Mouse (Mus musculus): ENCODE data around the gene Camk1d. TPM values are rescaled to one million over a fixed set of nuclear protein-coding genes. Genes with fewer than 3 reads are reported as not detected.

The Camk1d gene
- polyA plus RNA-seq, 1 experiment: 1.4 TPM

DNA sequence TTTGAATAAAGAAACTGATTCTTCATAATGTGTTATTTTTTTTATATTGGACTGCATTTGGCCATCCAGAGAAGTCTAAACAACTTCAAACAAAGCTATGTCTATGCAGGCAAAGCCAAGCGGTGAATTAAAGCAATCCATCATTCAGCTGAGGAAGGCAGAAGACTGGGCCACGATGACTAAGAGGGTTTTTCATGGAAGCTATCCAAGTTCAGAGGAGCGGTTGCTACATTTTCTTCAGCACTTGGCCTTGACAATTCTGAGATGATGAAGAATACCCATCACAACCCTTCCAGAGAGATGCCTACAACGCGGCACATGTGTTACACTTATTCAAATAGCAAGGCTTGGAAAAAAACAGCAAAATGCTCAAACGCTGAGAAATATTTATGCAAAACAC lies 65.6 kb downstream of the Camk1d start:
- H3K4me3 ChIP-seq (ENCODE audit: control insufficient read depth, low read depth, low read length): no peak overlapping the region
- no peaks in the 10 kb centered on the region for H3K36me3 ChIP-seq (ENCODE audit: control insufficient read depth, insufficient read depth, low read length)
- no peaks in the 10 kb centered on the region for H3K27me3 ChIP-seq (ENCODE audit: control insufficient read depth, insufficient read depth, low read length)
- TF ChIP-seq POLR2A (IDR thresholded peaks at IDR 0.05; ENCODE audit: control insufficient read depth, low read depth, low read length) (no peak), CTCF (IDR thresholded peaks at IDR 0.05; ENCODE audit: control insufficient read depth, insufficient read depth, insufficient replicate concordance, low read depth, low read length) (no peak)
- H3K4me1 ChIP-seq (ENCODE audit: control insufficient read depth, insufficient read depth, low read length): no peaks in the 10 kb centered on the region
- no peak overlapping the region for H3K27ac ChIP-seq (ENCODE audit: control insufficient read depth, insufficient read depth, low read depth, low read length)

DNA sequence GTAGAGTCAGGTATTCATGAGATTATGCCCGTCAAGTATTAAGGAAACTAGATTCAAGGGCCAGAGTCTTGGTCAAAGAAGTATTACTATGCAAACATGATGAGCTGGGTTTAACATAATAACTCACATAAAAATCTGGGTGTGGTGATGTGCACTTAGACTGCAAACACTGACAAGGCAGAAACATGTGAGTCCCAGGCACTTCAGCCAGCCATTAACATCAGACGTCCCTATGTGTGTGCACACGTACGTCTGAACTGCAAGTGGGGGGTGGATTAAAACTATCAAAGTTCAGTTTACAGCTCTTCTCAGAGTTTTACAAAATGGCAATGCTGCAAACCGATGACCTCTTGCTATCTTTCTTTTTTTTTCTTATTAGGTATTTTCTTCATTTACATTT lies 68.0 kb downstream of the Camk1d start:
- TF ChIP-seq POLR2A (IDR thresholded peaks at IDR 0.05; ENCODE audit: control insufficient read depth, low read depth, low read length): no peak
- no peak for TF ChIP-seq CTCF (IDR thresholded peaks at IDR 0.05; ENCODE audit: control insufficient read depth, insufficient read depth, insufficient replicate concordance, low read depth, low read length)
- Histone ChIP-seq H3K4me3 (ENCODE audit: control insufficient read depth, low read depth, low read length) (no peak overlapping the region), H3K27ac (ENCODE audit: control insufficient read depth, insufficient read depth, low read depth, low read length) (no peak overlapping the region), H3K4me1 (ENCODE audit: control insufficient read depth, insufficient read depth, low read length) (0 out of 2 replicates have a peak, but pooled peaks cover 2% of the 10 kb centered on the region), H3K27me3 (ENCODE audit: control insufficient read depth, insufficient read depth, low read length) (no peaks in the 10 kb centered on the region), H3K36me3 (ENCODE audit: control insufficient read depth, insufficient read depth, low read length) (no peaks in the 10 kb centered on the region)

DNA sequence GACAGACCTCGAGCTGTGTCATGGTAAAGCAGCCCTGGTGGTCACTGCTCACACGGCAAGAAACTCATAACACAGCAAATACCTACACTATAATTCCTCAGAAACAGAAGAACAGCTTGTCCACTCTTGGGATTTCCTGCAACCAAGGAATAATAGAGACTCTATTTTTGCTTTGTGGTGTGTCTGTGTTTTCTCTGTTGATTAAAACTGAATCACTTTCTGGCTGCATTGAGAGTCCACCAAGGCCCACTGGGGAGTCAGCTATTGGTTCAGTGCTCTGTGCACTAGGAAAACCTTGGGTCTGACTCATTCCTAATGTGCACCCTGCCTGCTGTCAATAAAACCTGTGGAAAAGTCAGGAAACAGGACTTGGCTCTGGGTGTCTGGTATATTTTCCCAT lies 68.7 kb downstream of the Camk1d start:
- H3K4me1 ChIP-seq (ENCODE audit: control insufficient read depth, insufficient read depth, low read length): 0 out of 2 replicates have a peak, but pooled peaks cover 2% of the 10 kb centered on the region
- TF ChIP-seq CTCF (IDR thresholded peaks at IDR 0.05; ENCODE audit: control insufficient read depth, insufficient read depth, insufficient replicate concordance, low read depth, low read length) (no peak), POLR2A (IDR thresholded peaks at IDR 0.05; ENCODE audit: control insufficient read depth, low read depth, low read length) (no peak)
- H3K27me3 ChIP-seq (ENCODE audit: control insufficient read depth, insufficient read depth, low read length): no peaks in the 10 kb centered on the region
- H3K27ac ChIP-seq (ENCODE audit: control insufficient read depth, insufficient read depth, low read depth, low read length): no peak overlapping the region
- H3K4me3 ChIP-seq (ENCODE audit: control insufficient read depth, low read depth, low read length): no peak overlapping the region
- no peaks in the 10 kb centered on the region for H3K36me3 ChIP-seq (ENCODE audit: control insufficient read depth, insufficient read depth, low read length)

DNA sequence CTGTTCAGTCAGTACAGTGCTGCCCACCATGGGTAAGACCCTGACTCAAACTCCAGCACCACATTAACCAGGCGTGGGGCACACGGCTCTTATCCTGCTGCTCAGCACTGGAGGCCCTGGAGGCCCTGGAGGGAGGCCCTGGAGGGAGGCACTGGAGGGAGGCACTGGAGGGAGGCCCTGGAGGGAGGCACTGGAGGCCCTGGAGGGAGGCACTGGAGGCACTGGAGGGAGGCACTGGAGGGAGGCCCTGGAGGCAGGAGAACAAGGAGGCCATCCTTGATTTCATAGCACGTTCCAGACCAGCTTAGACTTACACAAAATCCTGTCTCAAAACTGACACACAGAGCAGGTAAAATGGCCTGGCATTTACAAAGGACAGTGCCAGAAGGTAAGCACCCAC lies 70.4 kb downstream of the Camk1d start:
- no peak overlapping the region for H3K27ac ChIP-seq (ENCODE audit: control insufficient read depth, insufficient read depth, low read depth, low read length)
- H3K27me3 ChIP-seq (ENCODE audit: control insufficient read depth, insufficient read depth, low read length): no peaks in the 10 kb centered on the region
- no peak for TF ChIP-seq POLR2A (IDR thresholded peaks at IDR 0.05; ENCODE audit: control insufficient read depth, low read depth, low read length)
- no peak for TF ChIP-seq CTCF (IDR thresholded peaks at IDR 0.05; ENCODE audit: control insufficient read depth, insufficient read depth, insufficient replicate concordance, low read depth, low read length)
- no peak overlapping the region for H3K4me3 ChIP-seq (ENCODE audit: control insufficient read depth, low read depth, low read length)
- H3K4me1 ChIP-seq (ENCODE audit: control insufficient read depth, insufficient read depth, low read length): 0 out of 2 replicates have a peak, but pooled peaks cover 2% of the 10 kb centered on the region
- no peaks in the 10 kb centered on the region for H3K36me3 ChIP-seq (ENCODE audit: control insufficient read depth, insufficient read depth, low read length)

DNA sequence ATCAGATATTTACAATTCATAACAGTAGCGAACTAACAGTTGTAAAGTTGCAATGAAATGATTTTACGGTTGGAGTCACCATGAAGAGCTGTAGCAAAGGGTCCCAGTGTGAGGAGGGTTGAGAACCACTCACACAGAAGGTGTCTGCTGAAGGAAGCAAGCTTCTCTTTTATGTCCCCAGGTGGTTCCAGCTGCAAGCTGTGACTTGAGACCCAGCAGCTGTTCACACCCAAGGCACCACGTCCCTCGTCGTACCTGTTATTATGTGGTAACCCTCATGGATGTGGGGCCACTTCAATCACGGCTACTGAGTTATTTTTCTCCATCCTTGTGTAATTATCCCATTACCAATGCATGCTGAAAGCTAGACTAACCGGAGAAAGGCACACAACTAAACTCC lies 71.1 kb downstream of the Camk1d start:
- TF ChIP-seq POLR2A (IDR thresholded peaks at IDR 0.05; ENCODE audit: control insufficient read depth, low read depth, low read length) (no peak), CTCF (IDR thresholded peaks at IDR 0.05; ENCODE audit: control insufficient read depth, insufficient read depth, insufficient replicate concordance, low read depth, low read length) (no peak)
- Histone ChIP-seq H3K4me3 (ENCODE audit: control insufficient read depth, low read depth, low read length) (no peak overlapping the region), H3K27ac (ENCODE audit: control insufficient read depth, insufficient read depth, low read depth, low read length) (no peak overlapping the region), H3K4me1 (ENCODE audit: control insufficient read depth, insufficient read depth, low read length) (0 out of 2 replicates have a peak, but pooled peaks cover 2% of the 10 kb centered on the region), H3K27me3 (ENCODE audit: control insufficient read depth, insufficient read depth, low read length) (no peaks in the 10 kb centered on the region), H3K36me3 (ENCODE audit: control insufficient read depth, insufficient read depth, low read length) (no peaks in the 10 kb centered on the region)

DNA sequence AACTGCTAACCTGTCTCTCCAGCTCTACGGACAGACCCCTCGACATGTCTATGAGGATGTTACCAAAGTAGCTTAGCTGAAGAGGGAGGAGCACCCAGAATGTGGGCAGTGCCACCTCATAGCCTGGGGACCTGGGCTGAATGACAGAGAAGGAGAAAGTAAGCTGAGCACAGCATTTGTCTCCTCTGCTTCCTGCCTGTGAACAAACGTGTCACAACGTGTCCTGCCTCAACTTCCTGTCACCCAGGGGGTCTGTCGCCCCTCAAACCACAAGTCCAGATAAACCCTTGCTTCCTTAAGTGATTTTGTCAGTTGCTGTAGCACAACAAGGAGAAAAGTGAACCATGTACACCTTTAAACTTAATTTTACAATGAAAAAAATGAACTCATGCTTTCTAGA lies 71.7 kb downstream of the Camk1d start:
- Histone ChIP-seq H3K27me3 (ENCODE audit: control insufficient read depth, insufficient read depth, low read length) (no peaks in the 10 kb centered on the region), H3K4me3 (ENCODE audit: control insufficient read depth, low read depth, low read length) (no peak overlapping the region), H3K4me1 (ENCODE audit: control insufficient read depth, insufficient read depth, low read length) (0 out of 2 replicates have a peak, but pooled peaks cover 2% of the 10 kb centered on the region), H3K36me3 (ENCODE audit: control insufficient read depth, insufficient read depth, low read length) (no peaks in the 10 kb centered on the region), H3K27ac (ENCODE audit: control insufficient read depth, insufficient read depth, low read depth, low read length) (0 out of 2 replicates have a peak overlapping the region, but pooled peaks have one; percentile 6)
- TF ChIP-seq POLR2A (IDR thresholded peaks at IDR 0.05; ENCODE audit: control insufficient read depth, low read depth, low read length) (no peak), CTCF (IDR thresholded peaks at IDR 0.05; ENCODE audit: control insufficient read depth, insufficient read depth, insufficient replicate concordance, low read depth, low read length) (no peak)

DNA sequence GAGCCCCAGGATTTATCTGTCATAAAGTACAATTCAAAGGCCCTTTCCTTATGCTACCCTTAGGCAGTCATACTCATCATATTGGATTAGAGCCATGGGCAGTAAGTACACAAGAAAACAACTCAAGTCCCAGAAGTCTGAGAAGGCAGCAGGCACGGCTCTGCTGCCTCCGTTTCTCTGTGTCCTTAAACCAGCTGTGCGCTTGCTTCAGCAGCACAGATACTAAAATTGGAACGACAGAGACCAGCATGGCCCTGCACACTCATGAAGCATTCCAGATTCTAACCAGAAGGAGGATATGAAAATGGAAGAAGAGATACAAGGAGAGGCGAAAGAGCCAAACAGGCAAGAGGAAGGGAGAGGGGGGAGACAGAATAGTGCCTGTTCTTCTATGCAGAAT lies 72.6 kb downstream of the Camk1d start:
- 0 out of 2 replicates have a peak, but pooled peaks cover 2% of the 10 kb centered on the region for H3K4me1 ChIP-seq (ENCODE audit: control insufficient read depth, insufficient read depth, low read length)

More for the DNA sequence above, 72.6 kb downstream of the Camk1d start:
- no peaks in the 10 kb centered on the region for H3K27me3 ChIP-seq (ENCODE audit: control insufficient read depth, insufficient read depth, low read length)
- no peak overlapping the region for H3K4me3 ChIP-seq (ENCODE audit: control insufficient read depth, low read depth, low read length)
- H3K36me3 ChIP-seq (ENCODE audit: control insufficient read depth, insufficient read depth, low read length): no peaks in the 10 kb centered on the region
- TF ChIP-seq CTCF (IDR thresholded peaks at IDR 0.05; ENCODE audit: control insufficient read depth, insufficient read depth, insufficient replicate concordance, low read depth, low read length) (no peak), POLR2A (IDR thresholded peaks at IDR 0.05; ENCODE audit: control insufficient read depth, low read depth, low read length) (no peak)
- H3K27ac ChIP-seq (ENCODE audit: control insufficient read depth, insufficient read depth, low read depth, low read length): no peak overlapping the region; the same call in 1 of the 2 replicates

Measured in testis, adult 2 months (tissue).